Mouse (Mus musculus) gastrocnemius, postnatal 25 days (tissue): ENCODE data around the gene Msantd2. TPM values are rescaled to one million over a fixed set of nuclear protein-coding genes. Genes with fewer than 3 reads are reported as not detected.

Experiments
- DNase-seq: peaks from one replicate; pipeline ENCODE4 v3.0.0; 2022
- total RNA-seq, 2 experiments: library from RNA; stranded (reverse); gene quantifications; 1 replicate in 1 of 2; 2 replicates in 1 of 2; pipeline ENCODE4 v1.2.3; 2021

Gene Msantd2
- total RNA-seq, 2 experiments from 2014 or later: 3.0 to 6.6 TPM

DNA sequence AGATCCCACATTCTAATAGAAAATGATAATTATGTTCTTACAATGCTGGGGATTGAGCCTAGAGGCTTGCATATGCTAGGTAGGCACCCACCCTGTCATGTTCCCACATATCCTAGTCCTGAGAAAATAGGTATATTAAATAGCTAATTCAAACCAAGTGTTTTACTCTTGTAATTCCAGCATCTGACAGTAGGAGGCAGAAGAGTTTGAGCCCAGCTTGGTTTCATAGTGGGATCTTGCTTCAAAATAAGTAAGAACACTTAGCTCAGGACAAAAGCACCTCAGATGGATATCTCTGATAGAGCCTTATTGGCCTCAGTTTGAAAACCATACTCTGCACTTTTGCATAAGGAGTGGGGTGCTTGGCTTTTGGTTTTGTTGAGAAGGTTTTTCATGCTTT lies 15.2 kb downstream of the Msantd2 start:
- DNase-seq: no peak

DNA sequence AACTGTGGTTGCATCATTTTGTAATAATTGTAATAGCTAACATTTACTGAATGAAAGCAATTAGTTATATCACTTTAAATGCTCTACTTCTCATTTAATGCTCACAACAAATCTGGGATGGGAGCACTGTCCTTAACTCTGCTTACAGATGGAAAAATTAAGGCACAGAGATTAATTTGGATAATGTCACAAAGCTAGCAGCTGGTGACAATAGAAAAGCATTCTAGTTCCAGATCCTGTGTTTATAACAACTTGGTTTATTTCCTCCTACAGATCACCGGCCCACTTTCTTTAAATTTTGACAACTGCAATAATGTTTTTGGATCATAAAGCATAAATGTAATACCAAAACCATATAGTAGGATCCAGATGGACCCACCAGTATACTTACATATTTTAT lies 16.9 kb downstream of the Msantd2 start:
- no peak for DNase-seq

DNA sequence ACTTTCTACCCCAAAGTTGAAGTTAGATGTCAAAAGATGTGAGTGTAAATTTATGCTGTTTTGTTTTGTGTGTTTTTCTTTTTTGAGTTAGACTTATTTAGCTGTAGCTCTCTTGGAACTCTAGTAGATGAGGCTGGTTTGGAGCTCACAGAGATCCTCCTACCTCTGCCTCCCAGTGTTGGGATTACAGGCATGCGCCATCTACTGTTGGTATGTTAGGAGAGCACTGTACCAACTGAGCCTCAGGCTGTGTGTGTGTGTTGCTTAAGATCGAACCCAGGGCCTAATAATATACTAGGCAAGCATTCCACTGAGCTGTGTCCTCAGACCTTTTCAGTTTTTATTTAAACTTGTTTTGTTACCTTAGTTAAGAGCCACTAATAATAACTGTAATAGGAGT lies 23.0 kb downstream of the Msantd2 start:
- DNase-seq: no peak

GRCm38 (mm10) chr9:37514456-37514855 lies 25.3 kb downstream of the Msantd2 start:
- no peak for DNase-seq

- no peak for DNase-seq
Measured at GRCm38 (mm10) chr9:37517467-37517866, 28.3 kb downstream of the Msantd2 start.

DNA sequence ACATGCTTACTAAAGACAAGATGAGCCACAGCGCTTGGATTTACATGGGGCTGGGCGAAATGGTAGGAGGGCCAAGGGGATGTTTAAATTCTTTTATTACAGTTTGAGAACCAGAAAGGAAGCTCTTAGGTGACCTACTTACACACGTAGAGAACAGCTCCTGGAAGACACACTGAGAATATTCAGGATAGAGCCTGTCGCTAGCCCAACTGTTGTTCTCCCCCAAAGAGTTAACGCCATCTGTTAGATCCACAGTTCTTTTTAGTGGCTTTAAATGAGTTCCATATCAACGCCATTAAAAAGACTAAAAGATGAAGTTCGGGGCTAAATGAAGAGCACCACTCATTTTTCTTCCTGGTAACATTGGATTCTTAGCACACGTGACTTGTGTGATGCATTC lies 29.9 kb downstream of the Msantd2 start:
- no peak for DNase-seq

DNA sequence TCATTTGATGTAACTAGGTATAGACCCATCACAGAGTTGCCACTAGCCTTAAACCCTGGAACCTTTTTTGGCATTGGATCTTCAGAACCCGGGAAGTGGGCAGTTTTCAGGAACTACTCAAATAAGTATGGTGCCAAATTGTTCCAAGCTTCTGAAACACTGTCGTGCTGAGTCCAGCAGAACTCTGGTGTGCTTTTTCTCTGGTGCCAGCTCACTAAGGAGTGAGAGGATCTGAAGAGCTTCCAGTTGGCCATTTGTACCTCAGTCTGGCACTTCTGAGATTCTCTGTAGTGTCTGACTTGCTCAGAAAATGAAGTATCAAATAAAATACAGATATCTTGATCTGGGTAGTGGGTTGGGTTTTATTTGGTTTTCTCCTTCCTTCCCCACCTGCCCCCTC lies 30.9 kb downstream of the Msantd2 start:
- no peak for DNase-seq

- DNase-seq: no peak
Measured at GRCm38 (mm10) chr9:37525461-37525860, 36.3 kb downstream of the Msantd2 start.

DNA sequence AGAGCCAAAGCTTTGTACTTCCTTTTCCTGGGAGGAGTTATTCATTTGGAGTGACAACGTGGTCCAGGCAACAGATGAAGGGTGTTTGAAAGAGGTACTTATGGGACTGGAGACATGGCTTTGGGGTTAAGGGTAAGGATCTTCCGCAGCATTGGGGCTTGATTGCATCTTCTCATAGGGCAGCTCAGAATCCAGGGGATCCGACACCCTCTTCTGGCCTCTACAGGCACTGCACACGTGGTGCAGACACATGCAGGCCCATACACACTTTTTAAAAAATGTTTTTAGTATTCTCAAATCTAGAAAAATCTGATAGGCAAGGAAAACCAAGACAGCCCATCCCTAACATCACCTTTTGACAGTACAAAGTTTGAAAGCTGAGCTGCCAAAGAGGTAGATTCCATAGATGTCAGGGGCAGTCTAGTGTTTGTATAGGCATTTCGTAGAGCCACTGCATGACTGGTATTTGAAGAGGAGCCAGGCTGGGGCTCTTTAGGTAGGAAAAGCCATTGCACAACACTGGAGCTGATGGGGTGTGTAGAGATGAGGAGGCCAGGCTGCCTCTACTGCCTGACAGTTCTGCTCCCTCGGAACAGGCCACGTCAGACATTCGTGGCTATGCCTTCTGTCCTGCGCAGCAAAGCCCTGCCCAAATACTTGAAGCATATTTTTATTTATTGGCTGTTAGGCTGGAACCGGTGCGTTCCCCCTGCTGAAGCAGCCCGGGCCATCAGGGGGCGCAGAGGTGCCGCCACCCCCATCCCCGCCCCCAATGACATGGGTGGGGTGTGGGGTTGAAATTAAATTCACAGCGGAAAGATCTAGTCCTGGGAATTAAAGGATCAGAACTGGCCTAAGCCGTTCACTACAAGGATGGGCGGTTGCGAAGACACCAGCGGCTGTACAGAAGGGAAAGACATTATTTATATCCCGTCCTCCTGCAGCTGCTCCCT lies 37.6 kb downstream of the Msantd2 start:
- DNase-seq: peak; percentile 51

DNA sequence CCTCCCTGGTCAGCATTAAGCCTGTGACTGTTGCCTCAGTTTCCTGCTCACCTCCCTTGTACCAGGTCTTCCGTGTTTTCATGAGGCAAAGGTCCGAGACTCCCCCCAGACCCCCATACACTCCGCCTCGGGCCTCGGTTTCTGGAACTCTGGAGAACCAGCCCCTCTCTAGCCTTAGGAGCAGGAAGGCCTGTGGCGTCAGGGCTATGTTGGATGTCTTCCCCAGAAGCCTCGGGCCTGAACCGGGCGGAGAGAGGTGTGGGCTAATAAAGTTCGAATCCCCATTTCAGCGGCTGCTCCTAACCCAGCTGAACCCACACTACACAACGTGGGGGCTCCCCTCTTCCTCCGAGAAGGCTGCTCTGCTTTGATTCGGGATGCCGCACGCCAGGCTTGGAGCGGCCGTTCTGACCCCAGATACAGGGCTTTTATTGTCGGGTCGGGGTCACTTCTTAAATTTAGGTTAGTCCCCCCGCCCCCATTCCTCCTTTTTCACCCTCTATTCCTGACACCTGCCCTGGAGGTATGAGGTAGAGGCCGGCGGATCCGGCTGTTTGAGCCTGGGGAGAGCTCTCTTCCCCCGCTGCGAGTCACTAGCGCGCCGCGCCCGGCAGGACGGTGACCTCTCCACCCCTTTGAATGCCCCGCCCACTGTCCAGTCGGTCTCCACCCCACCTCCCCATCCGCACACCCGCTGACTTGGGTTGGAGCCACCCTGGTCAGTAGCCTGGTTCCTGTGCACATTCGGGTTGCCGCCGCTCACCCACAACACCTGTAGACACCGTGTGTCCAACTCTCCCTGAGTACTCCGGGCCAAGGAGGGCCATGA lies 38.5 kb downstream of the Msantd2 start, which contains the start of gene Esam:
TSS of gene Esam (plus strand) at position 683 of the 829 bp plus-strand sequence.
- peak; percentile 77 for DNase-seq

- DNase-seq: peak; percentile 52
Measured at GRCm38 (mm10) chr9:37528225-37528970, 39.3 kb downstream of the Msantd2 start.

- peak; percentile 80 for DNase-seq
Measured at GRCm38 (mm10) chr9:37530031-37530887, 41.1 kb downstream of the Msantd2 start.

- DNase-seq: no peak
Measured at GRCm38 (mm10) chr9:37530888-37531705, 42.0 kb downstream of the Msantd2 start.

- DNase-seq: no peak
Measured at GRCm38 (mm10) chr9:37536851-37537250, 47.7 kb downstream of the Msantd2 start.

- DNase-seq: no peak
Measured at GRCm38 (mm10) chr9:37537658-37538250, 48.6 kb downstream of the Msantd2 start.

DNA sequence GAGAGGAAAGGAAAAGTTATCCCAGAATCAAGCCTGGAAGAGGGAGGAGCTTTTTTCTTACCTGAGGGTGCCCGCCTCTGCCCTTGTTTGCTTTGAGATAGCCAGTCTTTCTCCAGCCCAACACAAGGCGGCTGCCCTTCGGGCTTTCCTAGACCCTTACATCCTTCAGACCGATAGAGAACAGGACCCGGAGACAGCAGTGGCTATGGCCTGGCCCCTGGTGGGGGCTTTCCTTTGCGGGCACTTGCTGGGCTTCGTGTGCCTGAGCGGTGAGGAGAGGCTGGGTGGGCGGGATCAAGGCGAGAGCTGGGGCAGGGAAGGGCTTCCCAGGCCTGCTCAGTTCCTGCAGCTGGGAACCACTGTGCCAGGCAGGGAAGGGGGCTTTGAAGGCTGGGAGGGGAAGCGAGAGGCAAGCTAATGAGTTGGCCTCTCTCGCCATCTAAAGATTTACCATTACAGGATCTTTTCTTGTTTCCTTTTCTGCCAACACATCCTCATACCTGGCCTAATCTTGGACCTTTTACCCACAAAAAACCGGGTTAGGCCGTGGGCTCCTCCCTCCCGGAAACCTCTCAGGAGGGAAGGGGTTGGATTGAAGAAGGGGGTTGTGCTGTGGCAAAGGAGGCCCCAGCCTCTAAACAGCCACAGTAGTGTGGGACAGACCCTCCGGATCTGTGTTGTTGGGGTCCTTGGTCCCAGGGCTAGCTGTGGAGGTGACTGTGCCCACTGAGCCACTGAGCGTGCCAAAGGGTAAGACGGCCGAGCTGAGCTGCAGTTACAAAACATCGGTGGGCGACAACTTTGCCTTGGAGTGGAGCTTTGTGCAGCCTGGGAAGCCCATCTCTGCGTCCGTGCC lies 50.3 kb downstream of the Msantd2 start, which contains the start of gene Vsig2:
TSS of gene Vsig2 (plus strand) at position 86 of the 856 bp plus-strand sequence.
- no peak for DNase-seq

GRCm38 (mm10) chr9:37540226-37540625 lies 51.1 kb downstream of the Msantd2 start:
- DNase-seq: no peak

GRCm38 (mm10) chr9:37540701-37541575 lies 51.8 kb downstream of the Msantd2 start:
- DNase-seq: no peak
